Mouse (Mus musculus) myocyte (in vitro differentiated cells): Measurements from ENCODE around the gene Slc2a2. TPM values are rescaled to one million over a fixed set of nuclear protein-coding genes. Genes with fewer than 3 reads are reported as not detected.

Experiments used
- H3K27me3 ChIP-seq: one replicate; pipeline ENCODE4 v1.6.1; 2011; ENCODE audit not compliant: control insufficient read depth, insufficient read depth, insufficient read length
- H3K36me3 ChIP-seq: one replicate; pipeline ENCODE4 v1.6.1; 2011; ENCODE audit not compliant: control insufficient read depth, insufficient read depth
- H3K4me2 ChIP-seq: one replicate; pipeline ENCODE4 v1.6.1; 2011; ENCODE audit warnings: low read depth, control low read depth
- H3K4me3 ChIP-seq: one replicate; pipeline ENCODE4 v1.5.1; 2011; ENCODE audit warnings: mild to moderate bottlenecking, control low read depth, moderate library complexity
- H3K79me2 ChIP-seq: one replicate; pipeline ENCODE4 v1.6.1; 2011; ENCODE audit not compliant: control insufficient read depth, insufficient read depth
- H3ac ChIP-seq: one replicate; pipeline ENCODE4 v1.6.1; 2011; ENCODE audit not compliant: control insufficient read depth, insufficient read length
- CEBPB ChIP-seq: IDR thresholded peaks from 2 replicates; pipeline ENCODE4 v1.6.1; 2011; ENCODE audit warnings: mild to moderate bottlenecking, moderate library complexity; ENCODE audit not compliant: poor library complexity, insufficient read depth, severe bottlenecking
- E2F4 ChIP-seq: IDR thresholded peaks from one replicate; pipeline ENCODE4 v1.6.1; 2011; ENCODE audit warnings: mild to moderate bottlenecking, control low read depth, moderate library complexity; ENCODE audit not compliant: insufficient read depth
- MAX ChIP-seq: IDR thresholded peaks from one replicate; pipeline ENCODE4 v1.6.1; 2011; ENCODE audit warnings: low read depth, mild to moderate bottlenecking, control low read depth
- MYOD1 ChIP-seq, 3 experiments: IDR thresholded peaks; one replicate each; pipeline ENCODE4 v1.6.1; 2011; ENCODE audit warnings: control low read depth in 2 of 3, low read depth in 2 of 3, mild to moderate bottlenecking in 2 of 3, moderate library complexity in 1 of 3; ENCODE audit not compliant: insufficient read length in 2 of 3, control insufficient read depth in 1 of 3
- MYOG ChIP-seq, 3 experiments: IDR thresholded peaks; one replicate each; pipeline ENCODE4 v1.6.1; 2011; ENCODE audit warnings: control low read depth in 2 of 3, low read depth in 2 of 3, mild to moderate bottlenecking in 2 of 3; ENCODE audit not compliant: insufficient read length in 2 of 3, control insufficient read depth in 1 of 3, insufficient read depth in 1 of 3
- POLR2A ChIP-seq: IDR thresholded peaks from one replicate; pipeline ENCODE4 v1.6.1; 2011; ENCODE audit warnings: low read depth, mild to moderate bottlenecking, control low read depth, moderate library complexity; ENCODE audit not compliant: insufficient read length
- POLR2AphosphoS2 ChIP-seq: IDR thresholded peaks from one replicate; pipeline ENCODE4 v1.6.1; 2011; ENCODE audit warnings: low read depth, control low read depth; ENCODE audit not compliant: insufficient read length
- REST ChIP-seq: IDR thresholded peaks from one replicate; pipeline ENCODE4 v1.6.1; 2011; ENCODE audit warnings: mild to moderate bottlenecking, control low read depth, moderate library complexity; ENCODE audit not compliant: insufficient read depth, insufficient read length
- SRF ChIP-seq: IDR thresholded peaks from one replicate; pipeline ENCODE4 v1.6.1; 2011; ENCODE audit warnings: low read depth; ENCODE audit not compliant: control insufficient read depth, insufficient read length
- TCF12 ChIP-seq: IDR thresholded peaks from one replicate; pipeline ENCODE4 v1.6.1; 2011; ENCODE audit warnings: mild to moderate bottlenecking, control low read depth; ENCODE audit not compliant: poor library complexity, insufficient read depth, severe bottlenecking
- TCF3 ChIP-seq: IDR thresholded peaks from one replicate; pipeline ENCODE4 v1.6.1; 2011; ENCODE audit warnings: low read depth, control low read depth; ENCODE audit not compliant: insufficient read length
- USF1 ChIP-seq: IDR thresholded peaks from one replicate; pipeline ENCODE4 v1.6.1; 2011; ENCODE audit warnings: low read depth, mild to moderate bottlenecking, control low read depth, moderate library complexity
- polyA plus RNA-seq: library from polyadenylated mRNA; unstranded; fragments of >200 nt; fragmentation: generic; extraction: Trizol; gene quantifications from one replicate; pipeline ENCODE4 v1.2.1, GENCODE M21; 2012; ENCODE audit warnings: missing spikeins

Slc2a2 gene
- polyA plus RNA-seq, 1 experiment, result not detected

DNA sequence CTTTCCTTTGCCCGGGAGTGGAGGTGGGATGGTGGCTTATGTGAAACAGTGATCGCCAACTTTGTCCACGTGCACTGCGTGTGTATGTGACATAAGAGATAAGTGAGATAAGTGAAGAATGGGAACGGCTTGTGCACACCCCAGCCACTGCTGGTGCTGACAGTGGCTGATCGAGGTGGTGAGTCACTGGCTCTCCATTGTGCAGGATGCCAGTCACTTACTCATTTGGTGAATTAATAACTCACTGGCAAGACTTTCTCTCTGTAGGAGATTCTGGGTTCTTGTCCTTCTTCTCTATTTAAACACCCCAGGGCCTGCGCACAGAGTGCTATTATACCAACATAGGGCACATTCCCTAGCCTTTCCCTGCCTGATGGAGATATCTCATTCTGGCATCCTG is 24.1 kb downstream of the Slc2a2 start:
- Histone ChIP-seq H3K79me2 (no peaks in the 10 kb centered on the region), H3ac (no peak overlapping the region), H3K27me3 (no peaks in the 10 kb centered on the region), H3K4me3 (no peak overlapping the region), H3K36me3 (no peaks in the 10 kb centered on the region), H3K4me2 (no peak overlapping the region)
- TF ChIP-seq CEBPB, result no peak
- no peak for TF ChIP-seq REST
- no peak for TF ChIP-seq POLR2A
- TF ChIP-seq E2F4, result no peak
- TF ChIP-seq MYOD1 (IDR thresholded peaks at IDR 0.05; ENCODE audit: control insufficient read depth in 1 of 3, insufficient read length in 2 of 3, low read depth in 2 of 3), result no peak
- no peak for TF ChIP-seq TCF12
- no peak for TF ChIP-seq SRF
- no peak for TF ChIP-seq POLR2AphosphoS2
- TF ChIP-seq MAX, result no peak
- TF ChIP-seq MYOG (IDR thresholded peaks at IDR 0.05; ENCODE audit: control insufficient read depth in 1 of 3, insufficient read depth in 1 of 3, insufficient read length in 2 of 3, low read depth in 2 of 3), result no peak
- no peak for TF ChIP-seq TCF3
- TF ChIP-seq USF1, result no peak

- Histone ChIP-seq H3K4me2 (no peak overlapping the region), H3K4me3 (no peak overlapping the region), H3K79me2 (no peaks in the 10 kb centered on the region), H3ac (no peak overlapping the region), H3K27me3 (no peaks in the 10 kb centered on the region), H3K36me3 (no peaks in the 10 kb centered on the region)
- no peak for TF ChIP-seq MAX
- TF ChIP-seq MYOD1 (IDR thresholded peaks at IDR 0.05; ENCODE audit: control insufficient read depth in 1 of 3, insufficient read length in 2 of 3, low read depth in 2 of 3), result no peak
- TF ChIP-seq POLR2A, result no peak
- no peak for TF ChIP-seq TCF12
- TF ChIP-seq E2F4, result no peak
- TF ChIP-seq REST, result no peak
- no peak for TF ChIP-seq SRF
These were observed 24.8 kb downstream of the Slc2a2 start for GRCm38 (mm10) chr3:28722531-28722930.

DNA sequence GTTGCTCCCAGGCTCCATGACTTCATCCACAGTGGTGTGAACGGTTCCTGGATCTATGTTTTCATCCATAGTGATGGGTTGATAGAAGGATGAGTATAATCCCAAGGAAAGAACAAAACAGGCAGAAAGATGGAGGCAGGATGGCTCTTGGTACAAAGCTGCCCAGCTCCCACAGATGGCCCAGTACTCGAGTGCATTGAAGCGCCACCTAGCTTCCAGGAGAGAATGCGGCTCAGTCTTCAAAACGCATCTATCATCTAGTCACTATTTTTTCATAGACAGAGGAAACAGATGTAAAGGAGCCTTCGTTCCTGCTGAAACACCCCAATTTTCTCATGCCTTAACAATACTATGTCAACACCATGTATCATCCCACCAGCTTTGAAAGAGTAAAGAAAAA is 25.8 kb downstream of the Slc2a2 start:
- Histone ChIP-seq H3K4me2 (no peak overlapping the region), H3K27me3 (no peaks in the 10 kb centered on the region), H3K36me3 (no peaks in the 10 kb centered on the region), H3K4me3 (no peak overlapping the region), H3K79me2 (no peaks in the 10 kb centered on the region), H3ac (no peak overlapping the region)
- TF ChIP-seq POLR2A (no peak), MYOD1 (IDR thresholded peaks at IDR 0.05; ENCODE audit: control insufficient read depth in 1 of 3, insufficient read length in 2 of 3, low read depth in 2 of 3) (no peak), REST (no peak), USF1 (no peak), TCF3 (no peak), TCF12 (no peak), CEBPB (no peak), E2F4 (no peak), POLR2AphosphoS2 (no peak), MAX (no peak), SRF (no peak), MYOG (IDR thresholded peaks at IDR 0.05; ENCODE audit: control insufficient read depth in 1 of 3, insufficient read depth in 1 of 3, insufficient read length in 2 of 3, low read depth in 2 of 3) (no peak)

GRCm38 (mm10) chr3:28725203-28725602 is 27.5 kb downstream of the Slc2a2 start:
- Histone ChIP-seq H3K36me3 (no peaks in the 10 kb centered on the region), H3ac (no peak overlapping the region), H3K79me2 (no peaks in the 10 kb centered on the region), H3K27me3 (no peaks in the 10 kb centered on the region), H3K4me3 (no peak overlapping the region), H3K4me2 (no peak overlapping the region)
- TF ChIP-seq CEBPB (no peak), SRF (no peak), POLR2AphosphoS2 (no peak), E2F4 (no peak), POLR2A (no peak), MAX (no peak), REST (no peak), TCF3 (no peak), TCF12 (no peak), USF1 (no peak)

DNA sequence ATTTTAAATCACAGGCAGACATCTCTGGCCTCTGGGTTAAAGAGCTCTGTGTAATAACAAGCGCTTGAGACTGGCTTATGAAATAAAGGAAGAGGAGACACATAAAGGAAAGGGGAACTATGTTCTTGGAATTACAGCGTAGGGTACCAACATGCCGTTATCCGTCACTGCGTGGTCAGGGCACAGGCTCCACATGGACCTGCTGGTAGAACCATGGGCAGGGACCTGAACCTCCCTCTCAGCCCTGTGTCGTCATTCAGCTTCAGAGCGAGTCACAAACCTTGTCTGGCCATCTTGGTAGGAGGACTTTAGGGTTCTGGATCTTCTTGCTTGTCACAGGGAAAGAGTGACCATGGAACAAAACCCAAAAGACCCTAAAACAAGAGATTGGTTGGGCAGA is 28.7 kb downstream of the Slc2a2 start:
- H3ac ChIP-seq, result no peak overlapping the region
- no peak overlapping the region for H3K4me2 ChIP-seq
- TF ChIP-seq POLR2A (no peak), CEBPB (no peak), REST (no peak), POLR2AphosphoS2 (no peak), TCF12 (no peak), MAX (no peak), SRF (no peak), MYOD1 (IDR thresholded peaks at IDR 0.05; ENCODE audit: control insufficient read depth in 1 of 3, insufficient read length in 2 of 3, low read depth in 2 of 3) (no peak)
- H3K4me3 ChIP-seq, result no peak overlapping the region
- no peaks in the 10 kb centered on the region for H3K27me3 ChIP-seq
- H3K36me3 ChIP-seq, result no peaks in the 10 kb centered on the region
- H3K79me2 ChIP-seq, result no peaks in the 10 kb centered on the region
